Mouse (Mus musculus): Measurements from ENCODE around the gene Nagk.

DNA sequence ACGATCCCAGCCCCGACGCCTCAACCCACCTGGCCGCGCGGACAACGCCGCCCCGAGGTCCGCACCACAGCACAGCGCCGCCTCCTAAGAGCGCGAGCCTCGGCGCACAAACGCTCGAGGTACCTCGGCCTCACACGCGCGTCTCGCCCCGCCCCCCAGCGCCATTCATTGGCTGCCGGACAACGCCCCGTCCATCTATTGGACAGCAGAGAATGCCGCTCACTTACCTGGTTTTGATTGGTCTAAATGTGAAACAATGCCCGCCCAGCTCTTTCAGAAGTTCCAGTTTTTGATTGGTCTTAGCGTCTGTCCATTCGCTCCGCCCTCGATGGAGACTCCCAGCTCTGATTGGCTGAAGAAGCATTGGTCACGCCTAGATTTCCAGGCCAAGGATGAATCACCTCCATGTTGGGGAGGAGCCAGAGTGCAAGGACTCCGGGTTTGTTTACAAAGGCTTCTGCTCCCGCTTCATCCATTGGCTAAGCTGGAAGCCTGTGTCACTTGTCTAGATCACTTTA is 36.9 kb downstream of the Nagk start, which contains the start of gene Paip2b:
- TF ChIP-seq CTCF (IDR thresholded peaks at IDR 0.05; ENCODE audit: low read depth, low read length) (no peak), GATA1 (IDR thresholded peaks at IDR 0.05; ENCODE audit: borderline replicate concordance, low read length) (no peak), TAL1 (conservative IDR thresholded peaks at IDR 0.05; ENCODE audit: low read depth, low read length) (no peak), POLR2AphosphoS5 (IDR thresholded peaks at IDR 0.05; ENCODE audit: insufficient replicate concordance, low read depth, low read length) (no peak), GATA2 (IDR thresholded peaks at IDR 0.05; ENCODE audit: borderline replicate concordance, low read depth, low read length) (no peak)
